Mouse (Mus musculus) forebrain, embryonic 11.5 days (tissue): ENCODE data around the gene Sstr5. TPM values are rescaled to one million over a fixed set of nuclear protein-coding genes. Genes with fewer than 3 reads are reported as not detected.

Experiments
- ATAC-seq: fragments of 200-750 bp; cut with Nextera tagmentation; replicated peaks from 2 replicates; pipeline ENCODE4 v1.8.0; 2017; ENCODE audit warnings: moderate TSS enrichment; ENCODE audit not compliant: low FRiP score
- DNase-seq: peaks from one replicate; pipeline ENCODE4 v3.0.0-alpha.2; 2017; ENCODE audit warnings: low spot score
- H3K27ac ChIP-seq: fragments of 300-500 bp; sonication (generic); 2 replicates; pipeline ENCODE4 v1.5.1; 2014; ENCODE audit warnings: low read depth, low read length
- H3K27me3 ChIP-seq: fragments of 300-500 bp; sonication (generic); 2 replicates; pipeline ENCODE4 v1.6.1; 2014; ENCODE audit warnings: mild to moderate bottlenecking, low read length, mixed read lengths; ENCODE audit not compliant: control insufficient read depth, insufficient read depth
- H3K36me3 ChIP-seq: fragments of 300-500 bp; sonication (generic); 2 replicates; pipeline ENCODE4 v1.6.1; 2014; ENCODE audit warnings: mild to moderate bottlenecking, low read length, moderate library complexity, mixed read lengths; ENCODE audit not compliant: control insufficient read depth, insufficient read depth
- H3K4me1 ChIP-seq: fragments of 300-500 bp; sonication (generic); replicated peaks from 2 replicates; pipeline ENCODE4 v1.6.1; 2014; ENCODE audit warnings: low read length, mixed read lengths; ENCODE audit not compliant: control insufficient read depth, insufficient read depth
- H3K4me2 ChIP-seq: fragments of 300-500 bp; sonication (generic); 2 replicates; pipeline ENCODE4 v1.6.1; 2014; ENCODE audit warnings: low read depth, mild to moderate bottlenecking, low read length, moderate library complexity, mixed read lengths; ENCODE audit not compliant: severe bottlenecking
- H3K4me3 ChIP-seq: fragments of 300-500 bp; sonication (generic); 2 replicates; pipeline ENCODE4 v1.5.1; 2014; ENCODE audit warnings: low read depth, low read length
- H3K9ac ChIP-seq: fragments of 300-500 bp; sonication (generic); 2 replicates; pipeline ENCODE4 v1.6.1; 2014; ENCODE audit warnings: low read length
- H3K9me3 ChIP-seq: fragments of 300-500 bp; sonication (generic); 2 replicates; pipeline ENCODE4 v1.6.1; 2016; ENCODE audit warnings: low read length, mixed read lengths; ENCODE audit not compliant: control insufficient read depth
- WGBS: fragments of 180-500 bp; shearing (Covaris S2); extraction: QIAGEN DNeasy Blood & Tissue Kit; methylation state at CpG from one replicate; pipeline ENCODE4 v1.1.7; 2014; 5-methylcytosine and 5-hydroxymethylcytosine counted together
- polyA plus RNA-seq: library from polyadenylated mRNA; unstranded; fragments of >200 nt; fragmentation: Nextera tagmentation; extraction: Ambion mirVana; gene quantifications from 2 replicates; pipeline ENCODE4 v1.2.1, GENCODE M21; 2014

The Sstr5 gene
- polyA plus RNA-seq, 1 experiment from 2014 or later, result not detected

DNA sequence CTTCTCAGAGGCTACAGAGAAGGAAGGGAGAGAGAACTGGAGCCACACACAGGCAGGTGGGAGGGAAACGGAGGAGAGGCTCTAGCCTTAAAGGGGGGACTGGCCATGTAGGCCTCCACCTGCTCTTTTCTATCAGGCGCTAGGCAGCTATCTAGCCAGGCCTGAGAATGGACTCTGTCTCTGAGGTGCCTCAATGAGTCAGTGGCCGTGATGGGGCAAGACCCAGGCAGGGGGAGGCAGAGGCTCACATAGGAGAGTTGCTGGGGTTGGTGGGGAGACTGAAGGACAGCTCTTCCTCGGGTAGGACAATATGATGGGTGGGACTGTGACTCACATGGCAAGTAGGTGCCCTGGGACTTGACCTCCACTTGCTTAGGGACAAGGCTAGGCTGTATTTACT is 46.8 kb downstream of the Sstr5 start:
- Histone ChIP-seq H3K27ac (no peak overlapping the region), H3K4me2 (no peak overlapping the region), H3K27me3 (no peaks in the 10 kb centered on the region), H3K9me3 (no peaks in the 10 kb centered on the region), H3K4me3 (no peak overlapping the region), H3K9ac (no peak overlapping the region), H3K4me1 (no peaks in the 10 kb centered on the region), H3K36me3 (no peaks in the 10 kb centered on the region)
- DNase-seq (no peak), ATAC-seq (no peak)
- WGBS, result 69% methylated on average over 4 of the region's 4 CpGs

DNA sequence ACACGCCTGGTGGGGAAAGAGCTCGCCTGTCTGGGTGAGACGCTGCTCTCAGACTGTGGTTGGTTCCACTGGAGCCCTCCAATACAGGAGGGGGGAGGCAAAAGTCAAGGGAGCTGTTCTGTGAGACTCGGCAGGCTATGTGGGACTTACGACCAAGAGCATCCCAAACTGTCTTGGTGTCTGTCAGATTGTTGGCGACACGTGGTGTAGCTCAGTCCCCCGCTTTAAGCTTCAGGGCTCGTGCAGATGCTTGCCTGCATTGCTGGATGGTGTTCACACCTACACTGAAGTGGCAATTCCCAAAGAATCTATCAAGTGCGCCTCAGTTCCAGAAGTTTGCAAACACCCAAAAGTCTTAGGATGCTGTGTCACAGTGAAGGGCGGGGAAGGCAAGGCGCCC is 49.2 kb downstream of the Sstr5 start:
- 89% methylated on average over 12 of the region's 12 CpGs for WGBS
- no peaks in the 10 kb centered on the region for H3K4me1 ChIP-seq
- ATAC-seq, result no peak
- no peak overlapping the region for H3K27ac ChIP-seq
- H3K9ac ChIP-seq, result no peak overlapping the region
- H3K9me3 ChIP-seq, result no peaks in the 10 kb centered on the region
- no peaks in the 10 kb centered on the region for H3K27me3 ChIP-seq
- H3K4me3 ChIP-seq, result no peak overlapping the region
- no peak overlapping the region for H3K4me2 ChIP-seq
- no peaks in the 10 kb centered on the region for H3K36me3 ChIP-seq
- DNase-seq, result no peak

DNA sequence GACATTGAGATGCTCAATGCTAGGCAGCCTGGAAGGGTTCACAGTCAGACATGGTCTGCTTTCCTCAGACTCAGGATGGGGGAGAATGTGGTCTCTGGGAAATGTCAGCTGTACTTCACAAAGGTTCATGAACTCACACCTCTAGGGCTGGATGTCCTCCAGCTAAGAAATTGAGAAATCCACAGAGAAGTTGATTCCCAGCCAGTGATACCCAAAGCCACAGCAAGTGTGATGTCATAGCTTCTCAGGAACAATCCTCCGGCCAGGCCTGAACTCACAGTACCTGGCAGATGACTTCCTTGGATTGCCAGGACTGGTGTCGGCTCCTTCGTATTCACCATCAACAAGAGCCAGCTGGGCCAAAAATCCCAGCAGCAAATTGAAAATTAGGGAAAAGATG is 51.2 kb downstream of the Sstr5 start:
- Histone ChIP-seq H3K9me3 (no peaks in the 10 kb centered on the region), H3K4me3 (no peak overlapping the region), H3K27ac (no peak overlapping the region), H3K4me1 (no peaks in the 10 kb centered on the region), H3K4me2 (no peak overlapping the region), H3K9ac (no peak overlapping the region), H3K27me3 (no peaks in the 10 kb centered on the region; the same call in 1 of the 2 replicates), H3K36me3 (no peaks in the 10 kb centered on the region)
- 87% methylated on average over 3 of the region's 3 CpGs for WGBS
- DNase-seq (no peak), ATAC-seq (no peak)

DNA sequence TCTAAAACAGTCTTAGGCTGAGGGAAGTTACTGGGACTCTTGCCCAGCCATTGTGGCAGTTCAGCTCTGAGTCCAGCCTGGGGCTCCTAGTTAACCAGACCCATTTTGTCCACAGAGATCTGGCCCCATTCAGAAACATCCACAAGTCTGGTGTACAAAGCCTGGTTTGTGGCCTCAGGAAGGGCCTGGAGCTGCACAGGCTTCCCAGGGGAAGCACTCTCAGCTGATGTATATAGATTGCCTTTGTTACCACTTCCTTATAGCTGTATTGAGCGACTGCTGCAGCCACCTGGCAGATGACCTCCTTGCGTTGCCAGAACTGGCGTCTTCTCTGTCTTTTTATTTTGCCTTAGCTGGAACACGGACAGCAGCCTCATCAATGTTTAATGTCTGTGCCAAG is 52.0 kb downstream of the Sstr5 start:
- no peak for DNase-seq
- no peak overlapping the region for H3K27ac ChIP-seq

DNA sequence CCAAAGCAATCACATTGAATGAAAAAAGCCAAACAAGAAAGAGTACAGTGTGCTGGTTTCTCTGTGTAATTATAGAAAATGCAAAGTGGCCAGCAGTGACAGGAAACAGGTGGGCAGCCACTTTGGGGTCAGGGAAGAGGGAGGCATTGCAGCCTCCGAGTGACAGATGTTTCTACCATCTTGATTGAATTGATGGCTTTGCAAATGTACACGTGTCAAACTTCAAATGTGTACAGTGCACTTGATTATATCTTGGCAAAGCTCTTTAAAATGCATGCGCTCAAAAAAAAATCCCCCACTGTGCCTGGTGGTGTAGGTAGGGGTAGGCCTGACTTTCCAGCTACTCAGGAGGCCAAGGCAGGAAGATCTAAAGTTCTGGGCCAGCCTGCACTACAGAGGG is 54.2 kb downstream of the Sstr5 start:
- no peaks in the 10 kb centered on the region for H3K9me3 ChIP-seq
- no peak for ATAC-seq
- H3K36me3 ChIP-seq, result no peaks in the 10 kb centered on the region
- no peak overlapping the region for H3K9ac ChIP-seq
- WGBS, result 77% methylated on average over 3 of the region's 3 CpGs
- H3K4me1 ChIP-seq, result no peaks in the 10 kb centered on the region
- H3K4me3 ChIP-seq, result no peak overlapping the region
- no peak overlapping the region for H3K27ac ChIP-seq
- H3K27me3 ChIP-seq, result no peaks in the 10 kb centered on the region; the same call in 1 of the 2 replicates
- no peak for DNase-seq
- no peak overlapping the region for H3K4me2 ChIP-seq

More for the DNA sequence above, 52.0 kb downstream of the Sstr5 start:
- ATAC-seq, result no peak
- Histone ChIP-seq H3K27me3 (no peaks in the 10 kb centered on the region; the same call in 1 of the 2 replicates), H3K36me3 (no peaks in the 10 kb centered on the region), H3K9ac (no peak overlapping the region), H3K4me3 (no peak overlapping the region), H3K4me1 (no peaks in the 10 kb centered on the region), H3K4me2 (no peak overlapping the region), H3K9me3 (no peaks in the 10 kb centered on the region)
- 79% methylated on average over 4 of the region's 4 CpGs for WGBS

DNA sequence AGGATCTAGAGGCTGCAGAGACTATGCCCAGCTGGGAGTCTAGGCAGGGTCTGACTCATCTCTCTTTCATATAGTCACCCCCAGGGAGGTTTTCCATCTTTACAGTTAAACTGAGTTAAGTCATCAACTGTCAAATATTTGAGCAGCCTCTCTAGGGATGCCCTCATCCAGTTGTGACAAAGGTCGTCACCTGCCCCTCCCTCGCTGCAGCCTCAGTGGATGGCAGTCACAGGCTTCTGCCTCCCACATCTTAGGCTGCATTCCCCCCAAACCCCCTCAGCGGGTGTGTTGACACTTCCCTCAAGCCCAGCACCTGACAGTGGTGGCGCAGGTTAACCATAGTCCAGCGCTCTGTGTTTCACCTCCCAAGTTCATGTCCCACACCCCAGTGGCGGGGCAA is 55.7 kb downstream of the Sstr5 start:
- H3K4me2 ChIP-seq, result no peak overlapping the region

More for the DNA sequence above, 55.7 kb downstream of the Sstr5 start:
- Histone ChIP-seq H3K4me1 (no peaks in the 10 kb centered on the region), H3K36me3 (no peaks in the 10 kb centered on the region), H3K27me3 (peaks cover under 1% of the 10 kb centered on the region; the same call in 1 of the 2 replicates), H3K9me3 (no peaks in the 10 kb centered on the region), H3K27ac (no peak overlapping the region), H3K4me3 (no peak overlapping the region), H3K9ac (no peak overlapping the region)
- ATAC-seq, result no peak
- DNase-seq, result no peak
- 90% methylated on average over 6 of the region's 6 CpGs for WGBS

Other genes with a start within 250 kb of the Sstr5 start
- gene Baiap3, start 240.9 kb downstream of the Sstr5 start, polyA plus RNA-seq, result 1.2 and 1.7 TPM in 2 replicates
- 837 and 868 TPM in 2 replicates for gene Ube2i, start 222.7 kb downstream of the Sstr5 start, polyA plus RNA-seq
- not detected in 2 replicates for gene Prss34, start 198.9 kb downstream of the Sstr5 start, polyA plus RNA-seq
- gene Prss28, start 188.6 kb downstream of the Sstr5 start, polyA plus RNA-seq, result not detected in 2 replicates
- gene Prss29, start 178.6 kb downstream of the Sstr5 start, polyA plus RNA-seq, result not detected in 2 replicates
- gene Tpsab1, start 151.7 kb downstream of the Sstr5 start, polyA plus RNA-seq, result not detected in 2 replicates
- gene Tpsb2, start 131.0 kb downstream of the Sstr5 start, polyA plus RNA-seq, result not detected in 2 replicates
- 0.45 TPM in 1 of 2 replicates, not detected in the other for gene Tpsg1, start 128.0 kb downstream of the Sstr5 start, polyA plus RNA-seq
- gene Cacna1h, start 63.5 kb downstream of the Sstr5 start, polyA plus RNA-seq, result 4.4 and 4.7 TPM in 2 replicates
- gene Tekt4, start 42.7 kb downstream of the Sstr5 start, polyA plus RNA-seq, result 0.12 and 0.29 TPM in 2 replicates
- gene Sox8, start 73.4 kb upstream of the Sstr5 start, polyA plus RNA-seq, result 7.3 and 7.5 TPM in 2 replicates
- gene Lmf1, start 81.8 kb upstream of the Sstr5 start, polyA plus RNA-seq, result 18.3 and 20.7 TPM in 2 replicates
- 0.92 and 1.8 TPM in 2 replicates for gene Gng13, start 219.9 kb upstream of the Sstr5 start, polyA plus RNA-seq
- gene Chtf18, start 230.1 kb upstream of the Sstr5 start, polyA plus RNA-seq, result 34.6 and 36.0 TPM in 2 replicates
- 20.4 and 22.6 TPM in 2 replicates for gene Rpusd1, start 230.4 kb upstream of the Sstr5 start, polyA plus RNA-seq
- not detected in 2 replicates for gene Mslnl, start 238.8 kb upstream of the Sstr5 start, polyA plus RNA-seq